Mouse (Mus musculus): ENCODE measurements around the gene Gfod1. TPM values are rescaled to one million over a fixed set of nuclear protein-coding genes. Genes with fewer than 3 reads are reported as not detected.

Gfod1 gene
- total RNA-seq, 2 experiments from 2014 or later: 1.3 to 2.3 TPM

- no peak for ATAC-seq (replicated peaks; ENCODE audit: low FRiP score, poor library complexity, severe bottlenecking)
Observed at GRCm38 (mm10) chr13:43300906-43301305, 3.1 kb downstream of the Gfod1 start.

GRCm38 (mm10) chr13:43300366-43300765 is 3.6 kb downstream of the Gfod1 start:
- no peak for ATAC-seq (replicated peaks; ENCODE audit: low FRiP score, poor library complexity, severe bottlenecking)

- no peak for ATAC-seq (replicated peaks; ENCODE audit: low FRiP score, poor library complexity, severe bottlenecking)
Observed at GRCm38 (mm10) chr13:43299171-43299570, 4.8 kb downstream of the Gfod1 start.

GRCm38 (mm10) chr13:43297526-43297925 is 6.4 kb downstream of the Gfod1 start:
- ATAC-seq (replicated peaks; ENCODE audit: low FRiP score, poor library complexity, severe bottlenecking): no peak

GRCm38 (mm10) chr13:43296140-43296805 is 7.7 kb downstream of the Gfod1 start:
- ATAC-seq (replicated peaks; ENCODE audit: low FRiP score, poor library complexity, severe bottlenecking): no peak

GRCm38 (mm10) chr13:43295684-43296083 is 8.3 kb downstream of the Gfod1 start:
- no peak for ATAC-seq (replicated peaks; ENCODE audit: low FRiP score, poor library complexity, severe bottlenecking)

GRCm38 (mm10) chr13:43294957-43295590 is 8.9 kb downstream of the Gfod1 start:
- ATAC-seq (replicated peaks; ENCODE audit: low FRiP score, poor library complexity, severe bottlenecking): no peak

GRCm38 (mm10) chr13:43292892-43293291 is 11.1 kb downstream of the Gfod1 start:
- ATAC-seq (replicated peaks; ENCODE audit: low FRiP score, poor library complexity, severe bottlenecking): no peak

- ATAC-seq (replicated peaks; ENCODE audit: low FRiP score, poor library complexity, severe bottlenecking): no peak
Observed at GRCm38 (mm10) chr13:43289076-43289475, 14.9 kb downstream of the Gfod1 start.

- ATAC-seq (replicated peaks; ENCODE audit: low FRiP score, poor library complexity, severe bottlenecking): no peak
Observed at GRCm38 (mm10) chr13:43288444-43288843, 15.5 kb downstream of the Gfod1 start.

- ATAC-seq (replicated peaks; ENCODE audit: low FRiP score, poor library complexity, severe bottlenecking): no peak
Observed at GRCm38 (mm10) chr13:43288026-43288425, 15.9 kb downstream of the Gfod1 start.

- ATAC-seq (replicated peaks; ENCODE audit: low FRiP score, poor library complexity, severe bottlenecking): no peak
Observed at GRCm38 (mm10) chr13:43286836-43287235, 17.1 kb downstream of the Gfod1 start.

- no peak for ATAC-seq (replicated peaks; ENCODE audit: low FRiP score, poor library complexity, severe bottlenecking)
Observed at GRCm38 (mm10) chr13:43284711-43285151, 19.2 kb downstream of the Gfod1 start.

GRCm38 (mm10) chr13:43273906-43274305 is 30.1 kb downstream of the Gfod1 start:
- ATAC-seq (replicated peaks; ENCODE audit: low FRiP score, poor library complexity, severe bottlenecking): no peak

GRCm38 (mm10) chr13:43272303-43273135 is 31.5 kb downstream of the Gfod1 start:
- ATAC-seq (replicated peaks; ENCODE audit: low FRiP score, poor library complexity, severe bottlenecking): no peak

- ATAC-seq (replicated peaks; ENCODE audit: low FRiP score, poor library complexity, severe bottlenecking): no peak
Observed at GRCm38 (mm10) chr13:43271481-43271880, 32.5 kb downstream of the Gfod1 start.

- ATAC-seq (replicated peaks; ENCODE audit: low FRiP score, poor library complexity, severe bottlenecking): no peak
Observed at GRCm38 (mm10) chr13:43270220-43270597, 33.8 kb downstream of the Gfod1 start.

GRCm38 (mm10) chr13:43269460-43270219 is 34.3 kb downstream of the Gfod1 start:
- no peak for ATAC-seq (replicated peaks; ENCODE audit: low FRiP score, poor library complexity, severe bottlenecking)

- no peak for ATAC-seq (replicated peaks; ENCODE audit: low FRiP score, poor library complexity, severe bottlenecking)
Observed at GRCm38 (mm10) chr13:43268539-43269327, 35.2 kb downstream of the Gfod1 start.
